Mouse (Mus musculus) ES-Bruce4 (cell line): ENCODE results near the gene Fars2. TPM values are rescaled to one million over a fixed set of nuclear protein-coding genes. Genes with fewer than 3 reads are reported as not detected.

Source experiments
- H3K27ac ChIP-seq: 2 replicates; pipeline ENCODE4 v1.5.1; 2012; ENCODE audit warnings: low read length, inconsistent platforms; ENCODE audit not compliant: insufficient read depth
- H3K27me3 ChIP-seq: 2 replicates; pipeline ENCODE4 v1.6.1; 2012; ENCODE audit warnings: mild to moderate bottlenecking, low read length, inconsistent platforms; ENCODE audit not compliant: control insufficient read depth, poor library complexity, insufficient read depth, severe bottlenecking
- H3K36me3 ChIP-seq: 2 replicates; pipeline ENCODE4 v1.6.1; 2012; ENCODE audit warnings: inconsistent platforms, mild to moderate bottlenecking, low read length, moderate library complexity; ENCODE audit not compliant: control insufficient read depth, poor library complexity, insufficient read depth, severe bottlenecking
- H3K4me1 ChIP-seq: one replicate; pipeline ENCODE4 v1.8.1; 2011; ENCODE audit warnings: low read length; ENCODE audit not compliant: control insufficient read depth, insufficient read depth
- H3K4me3 ChIP-seq: 2 replicates; pipeline ENCODE4 v1.5.1; 2011; ENCODE audit warnings: low read depth, mild to moderate bottlenecking, low read length
- H3K9ac ChIP-seq: 2 replicates; pipeline ENCODE4 v1.6.1; 2012; ENCODE audit warnings: low read depth, mild to moderate bottlenecking, inconsistent platforms; ENCODE audit not compliant: poor library complexity, severe bottlenecking
- H3K9me3 ChIP-seq: replicated peaks from 2 replicates; pipeline ENCODE4 v1.6.1; 2012; ENCODE audit warnings: mild to moderate bottlenecking, low read length, inconsistent platforms; ENCODE audit not compliant: control insufficient read depth, poor library complexity, insufficient read depth, severe bottlenecking
- CTCF ChIP-seq: IDR thresholded peaks from one replicate; pipeline ENCODE4 v1.8.1; 2011; ENCODE audit warnings: low read depth, low read length
- EP300 ChIP-seq: IDR thresholded peaks from 2 replicates; pipeline ENCODE4 v1.6.1; 2011; ENCODE audit warnings: low read depth, low read length; ENCODE audit not compliant: insufficient read depth
- POLR2A ChIP-seq: IDR thresholded peaks from one replicate; pipeline ENCODE4 v1.8.1; 2011; ENCODE audit warnings: low read length; ENCODE audit not compliant: insufficient read depth
- polyA plus RNA-seq: library from polyadenylated mRNA; stranded (reverse); fragments of >200 nt; gene quantifications from 2 replicates; pipeline ENCODE4 v1.2.4, GENCODE M21; 2011; ENCODE audit warnings: low read depth; ENCODE audit not compliant: missing spikeins, insufficient read depth, insufficient read length

Fars2 gene
- polyA plus RNA-seq, 1 experiment: 23.3 TPM

DNA sequence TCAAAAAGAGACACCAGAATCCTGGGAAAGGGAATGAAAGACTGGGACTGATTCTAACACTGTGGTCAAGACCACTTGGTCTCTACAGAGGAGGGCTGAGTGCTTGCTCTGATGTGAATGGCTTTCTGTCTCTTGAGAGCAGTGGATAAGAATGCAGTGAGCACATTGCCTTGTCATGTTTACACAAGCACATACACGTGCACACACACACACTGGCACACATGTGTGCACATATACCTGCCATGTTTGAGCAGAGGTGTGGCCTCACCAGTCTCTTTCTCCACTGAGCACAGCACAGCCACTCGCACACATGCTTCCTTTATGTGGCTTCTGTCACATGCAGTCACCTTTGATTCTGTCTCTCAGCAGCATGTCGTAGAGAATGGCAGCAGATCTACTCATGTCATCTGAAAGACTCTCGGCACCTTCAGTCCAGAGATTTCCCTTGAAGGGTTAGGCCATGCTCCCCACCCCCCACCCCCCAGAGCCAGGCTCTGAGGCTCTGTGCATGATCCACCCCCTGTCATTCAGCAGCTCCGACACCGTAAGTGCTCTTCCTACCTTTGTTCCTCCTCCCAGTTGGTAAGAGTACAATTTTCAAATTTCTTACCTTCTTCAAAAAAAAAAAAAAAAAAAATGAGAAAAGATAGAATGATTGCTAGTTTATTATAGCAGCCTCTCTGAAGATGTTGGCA, 313.4 kb downstream of the Fars2 start:
- TF ChIP-seq POLR2A: no peak
- TF ChIP-seq EP300: no peak
- no peak for TF ChIP-seq CTCF
- no peak overlapping the region for H3K27ac ChIP-seq

DNA sequence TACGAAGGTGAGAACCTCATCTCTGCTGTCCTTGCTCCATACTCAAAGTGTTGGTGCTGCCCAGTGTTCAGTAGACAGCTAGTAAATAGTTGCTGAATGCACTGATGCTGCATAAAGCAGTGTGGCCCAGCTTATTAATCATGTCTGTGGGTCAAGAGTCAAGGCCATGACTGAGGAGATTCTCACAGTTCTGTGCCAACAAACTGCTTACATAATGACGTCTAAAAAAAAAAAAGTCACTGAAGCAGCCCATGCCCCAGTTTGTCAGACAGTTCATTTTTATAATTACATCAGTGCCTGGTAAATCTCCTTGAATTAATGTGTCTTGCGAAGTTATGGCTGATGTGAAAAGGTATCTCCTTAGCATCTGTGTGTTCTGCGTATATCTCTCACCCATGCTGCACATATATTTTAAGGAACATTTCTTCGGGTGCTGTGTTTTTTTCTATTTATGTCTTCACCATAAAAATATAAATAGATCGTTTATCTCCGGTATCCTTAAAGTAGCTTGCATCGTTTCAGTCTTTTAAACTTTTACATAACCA, 314.8 kb downstream of the Fars2 start:
- TF ChIP-seq POLR2A (no peak), CTCF (no peak), EP300 (no peak)
- H3K27ac ChIP-seq: no peak overlapping the region
- no peaks in the 10 kb centered on the region for H3K27me3 ChIP-seq
- H3K9ac ChIP-seq: no peak overlapping the region
- H3K4me1 ChIP-seq: no peaks in the 10 kb centered on the region
- no peak overlapping the region for H3K4me3 ChIP-seq
- no peaks in the 10 kb centered on the region for H3K9me3 ChIP-seq
- H3K36me3 ChIP-seq: no peaks in the 10 kb centered on the region

More for the DNA sequence above, 313.4 kb downstream of the Fars2 start:
- no peaks in the 10 kb centered on the region for H3K4me1 ChIP-seq
- H3K27me3 ChIP-seq: no peaks in the 10 kb centered on the region
- H3K36me3 ChIP-seq: no peaks in the 10 kb centered on the region
- no peaks in the 10 kb centered on the region for H3K9me3 ChIP-seq
- no peak overlapping the region for H3K9ac ChIP-seq
- no peak overlapping the region for H3K4me3 ChIP-seq

DNA sequence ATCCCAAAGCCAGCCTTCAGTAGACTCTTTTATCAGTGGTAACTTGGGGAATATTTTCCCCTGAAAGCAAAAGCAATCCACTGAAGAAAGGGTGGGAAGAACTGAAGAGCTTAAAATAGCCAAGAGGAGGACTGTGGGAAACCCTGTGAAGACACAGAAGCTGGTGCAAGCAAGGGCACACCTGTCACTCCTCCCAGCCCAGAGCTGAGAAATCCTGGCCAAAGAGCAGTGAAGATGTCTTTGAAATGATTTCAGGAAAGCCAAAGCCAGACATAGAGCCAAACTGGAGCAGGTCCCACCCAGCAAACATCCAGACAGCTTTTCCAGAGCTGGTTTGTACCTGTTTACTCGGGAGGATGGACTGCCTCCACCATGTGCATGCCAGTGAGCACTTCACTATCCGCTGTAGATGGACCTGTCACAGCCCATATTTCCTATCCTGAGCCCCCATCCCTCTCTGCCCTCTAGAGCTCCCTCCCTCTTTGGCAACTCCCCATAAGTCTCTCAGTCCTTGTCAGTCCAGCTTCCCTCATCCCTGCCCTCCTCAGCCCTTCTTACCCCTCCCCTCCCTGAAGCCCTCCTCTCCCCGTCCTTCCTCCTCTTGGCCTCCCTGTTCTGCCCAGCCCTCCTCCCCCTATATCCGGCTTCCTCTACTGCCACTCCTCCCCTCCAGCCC, 327.7 kb downstream of the Fars2 start:
- Histone ChIP-seq H3K36me3 (no peaks in the 10 kb centered on the region), H3K27me3 (no peaks in the 10 kb centered on the region), H3K9ac (no peak overlapping the region), H3K9me3 (no peaks in the 10 kb centered on the region), H3K27ac (no peak overlapping the region), H3K4me1 (no peaks in the 10 kb centered on the region), H3K4me3 (no peak overlapping the region)
- TF ChIP-seq POLR2A (no peak), CTCF (no peak), EP300 (no peak)

DNA sequence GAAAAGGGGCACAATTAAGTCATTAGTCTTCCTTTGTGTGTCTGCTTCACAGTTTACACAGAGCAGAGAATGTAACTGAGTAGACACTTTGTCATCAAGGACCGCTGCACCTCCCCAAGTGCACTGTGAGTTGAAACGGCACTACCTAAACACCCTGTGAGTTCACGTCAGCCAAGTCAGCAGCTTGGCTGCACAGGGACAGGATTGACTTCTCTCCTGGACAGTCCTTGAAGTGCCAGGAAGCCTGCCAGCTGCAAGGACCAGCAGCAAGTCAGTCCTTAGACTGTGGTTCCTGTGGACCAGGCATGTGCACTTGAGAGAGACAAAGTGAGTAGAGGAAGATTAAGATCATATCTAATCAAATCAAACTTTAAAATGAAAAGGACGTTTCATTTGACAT, 330.7 kb downstream of the Fars2 start:
- Histone ChIP-seq H3K36me3 (no peaks in the 10 kb centered on the region), H3K4me3 (no peak overlapping the region), H3K4me1 (no peaks in the 10 kb centered on the region), H3K9me3 (no peaks in the 10 kb centered on the region), H3K27ac (no peak overlapping the region), H3K27me3 (no peaks in the 10 kb centered on the region), H3K9ac (no peak overlapping the region)
- TF ChIP-seq CTCF (no peak), EP300 (no peak), POLR2A (no peak)

DNA sequence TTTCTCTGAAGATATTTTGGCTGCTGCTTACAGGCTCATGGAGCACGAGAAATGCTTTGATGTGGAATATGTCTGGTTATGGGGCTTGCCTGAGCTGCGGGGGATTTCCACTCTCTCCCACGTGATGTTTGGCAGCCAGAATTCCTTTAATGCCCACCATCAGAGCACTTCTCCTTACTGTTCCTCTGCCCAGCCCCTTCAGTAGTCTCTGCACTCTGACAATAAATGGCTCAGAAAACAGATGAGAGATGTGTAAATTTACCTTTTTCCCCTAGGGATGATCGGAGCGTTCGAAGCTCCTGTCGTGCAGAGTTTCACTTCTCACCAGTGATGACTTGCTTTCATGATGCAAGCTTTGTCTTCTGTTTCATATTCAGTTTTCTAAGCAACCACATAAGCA, 331.4 kb downstream of the Fars2 start:
- H3K27ac ChIP-seq: no peak overlapping the region
- H3K4me1 ChIP-seq: no peaks in the 10 kb centered on the region
- no peak overlapping the region for H3K9ac ChIP-seq
- H3K27me3 ChIP-seq: no peaks in the 10 kb centered on the region
- no peaks in the 10 kb centered on the region for H3K9me3 ChIP-seq
- no peak for TF ChIP-seq EP300
- TF ChIP-seq CTCF: no peak
- H3K36me3 ChIP-seq: no peaks in the 10 kb centered on the region
- no peak overlapping the region for H3K4me3 ChIP-seq

DNA sequence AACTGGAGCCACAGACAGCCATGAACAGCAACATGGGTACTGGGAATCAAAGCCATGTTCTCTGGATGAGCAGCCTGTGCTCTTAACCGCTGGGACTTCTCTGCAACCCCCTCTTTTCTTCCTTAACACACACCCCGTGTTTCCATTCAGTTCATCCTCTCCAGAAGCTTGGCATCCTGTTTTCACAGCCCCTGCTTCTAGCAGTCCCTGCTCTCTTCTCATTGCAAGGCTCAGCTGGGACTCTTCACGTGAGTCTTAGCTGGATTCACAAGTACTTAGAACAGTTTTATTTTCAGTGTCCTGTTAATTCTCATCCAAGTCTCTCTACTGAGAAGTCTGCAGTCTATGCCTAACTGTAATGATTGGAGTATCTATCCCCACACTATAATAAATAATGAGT, 334.2 kb downstream of the Fars2 start:
- Histone ChIP-seq H3K27me3 (no peaks in the 10 kb centered on the region), H3K9me3 (no peaks in the 10 kb centered on the region), H3K9ac (no peak overlapping the region), H3K4me3 (no peak overlapping the region), H3K36me3 (no peaks in the 10 kb centered on the region), H3K4me1 (no peaks in the 10 kb centered on the region), H3K27ac (no peak overlapping the region)
- TF ChIP-seq EP300: no peak
- no peak for TF ChIP-seq POLR2A
- TF ChIP-seq CTCF: no peak
